28 mouse cellular contexts compared by ENCODE assay signal in genomic region chr3:15009747-15010146, GRCm38 (mm10).
"Had no signal": no experiment of that assay in that cellular context is flagged by ENCODE, and none has a peak within 500 bp of the region (broad histone marks: within the 10 kb centered on the region; RNA-seq: fewer than 3 reads in every experiment).

No protein-coding gene starts in this region.

- H3K9me3 ChIP-seq: embryonic facial prominence, embryonic 10.5 days; embryonic facial prominence, embryonic 12.5 days; embryonic facial prominence, embryonic 13.5 days; embryonic facial prominence, embryonic 15.5 days; forebrain, embryonic 10.5 days; forebrain, embryonic 12.5 days; forebrain, embryonic 13.5 days; forebrain, embryonic 15.5 days had no signal

- H3K9ac ChIP-seq: embryonic facial prominence, embryonic 12.5 days; embryonic facial prominence, embryonic 13.5 days; embryonic facial prominence, embryonic 15.5 days; forebrain, embryonic 12.5 days; forebrain, embryonic 13.5 days; forebrain, embryonic 15.5 days; forebrain, postnatal 0 days had no signal

- ATAC-seq: forebrain, embryonic 13.5 days; forebrain, embryonic 14.5 days; forebrain, embryonic 15.5 days; forebrain, embryonic 16.5 days; forebrain, postnatal 0 days had no signal

- H3K36me3 ChIP-seq: embryonic facial prominence, embryonic 10.5 days; embryonic facial prominence, embryonic 12.5 days; embryonic facial prominence, embryonic 13.5 days; embryonic facial prominence, embryonic 15.5 days; forebrain, embryonic 10.5 days; forebrain, embryonic 12.5 days; forebrain, embryonic 15.5 days had no signal

- H3K4me3 ChIP-seq: embryonic facial prominence, embryonic 10.5 days; embryonic facial prominence, embryonic 12.5 days; embryonic facial prominence, embryonic 13.5 days; embryonic facial prominence, embryonic 15.5 days; erythroblast, embryonic 14.5 days; forebrain, embryonic 10.5 days; forebrain, embryonic 12.5 days; forebrain, embryonic 13.5 days; forebrain, embryonic 15.5 days; gastrocnemius, adult 2 months; heart, adult 2 months had no signal

- H3K4me1 ChIP-seq: embryonic facial prominence, embryonic 10.5 days; embryonic facial prominence, embryonic 12.5 days; embryonic facial prominence, embryonic 13.5 days; embryonic facial prominence, embryonic 15.5 days; forebrain, embryonic 10.5 days; forebrain, embryonic 12.5 days; forebrain, embryonic 13.5 days; forebrain, embryonic 15.5 days had no signal

- H3K27ac ChIP-seq: embryonic facial prominence, embryonic 10.5 days; embryonic facial prominence, embryonic 12.5 days; embryonic facial prominence, embryonic 13.5 days; embryonic facial prominence, embryonic 15.5 days; forebrain, embryonic 10.5 days; forebrain, embryonic 12.5 days; forebrain, embryonic 13.5 days; forebrain, embryonic 15.5 days; gastrocnemius, adult 2 months; heart, adult 2 months had no signal

- H3K27me3 ChIP-seq: embryonic facial prominence, embryonic 12.5 days; embryonic facial prominence, embryonic 13.5 days; embryonic facial prominence, embryonic 15.5 days; forebrain, embryonic 12.5 days; forebrain, embryonic 13.5 days; forebrain, embryonic 15.5 days had no signal

- DNase-seq: cerebellum, adult 8-10 months; cerebellum, adult 9-10 months; cerebellum, adult 9-11 months; cerebellum, postnatal 10 days; cerebellum, postnatal 14 days; cerebellum, postnatal 25 days; cerebellum, postnatal 36 days; embryo, embryonic 11 days; forebrain, postnatal 0 days; gastrocnemius, adult 2 months; gastrocnemius, postnatal 10 days; gastrocnemius, postnatal 14 days; gastrocnemius, postnatal 25 days; gastrocnemius, postnatal 36 days; heart, adult 11 months; heart, adult 18-20 months; heart, adult 2 months had no signal

- H3K4me2 ChIP-seq: embryonic facial prominence, embryonic 12.5 days; embryonic facial prominence, embryonic 13.5 days; embryonic facial prominence, embryonic 15.5 days; forebrain, embryonic 12.5 days; forebrain, embryonic 13.5 days; forebrain, embryonic 15.5 days had no signal
